Mouse (Mus musculus) liver, embryonic 11.5 days (tissue): ENCODE measurements around the gene Fyttd1. TPM values are rescaled to one million over a fixed set of nuclear protein-coding genes. Genes with fewer than 3 reads are reported as not detected.
"Not testable (repeated sequence)": the region's sequence is repeated elsewhere in the genome, so short reads cannot be mapped to it uniquely, and the experiment has no call there.

Experiments
- ATAC-seq: fragments of 200-750 bp; cut with Nextera tagmentation; replicated peaks from 2 replicates; pipeline ENCODE4 v1.8.0; 2017; ENCODE audit warnings: moderate number of reproducible peaks, mild to moderate bottlenecking, moderate TSS enrichment, moderate library complexity; ENCODE audit not compliant: low FRiP score
- DNase-seq: peaks from one replicate; pipeline ENCODE4 v3.0.0-alpha.2; 2017; ENCODE audit warnings: low spot score
- H3K27ac ChIP-seq: fragments of 300-500 bp; sonication (generic); 2 replicates; pipeline ENCODE4 v1.5.1; 2014; ENCODE audit warnings: mild to moderate bottlenecking, low read depth, low read length, control low read depth
- H3K27me3 ChIP-seq: fragments of 300-500 bp; sonication (generic); replicated peaks from 2 replicates; pipeline ENCODE4 v1.6.1; 2014; ENCODE audit warnings: low read length, mixed read lengths; ENCODE audit not compliant: control insufficient read depth, insufficient read depth
- H3K36me3 ChIP-seq: fragments of 300-500 bp; sonication (generic); 2 replicates; pipeline ENCODE4 v1.6.1; 2014; ENCODE audit warnings: mild to moderate bottlenecking, low read length, moderate library complexity, mixed read lengths; ENCODE audit not compliant: control insufficient read depth, insufficient read depth
- H3K4me1 ChIP-seq: fragments of 300-500 bp; sonication (generic); replicated peaks from 2 replicates; pipeline ENCODE4 v1.6.1; 2014; ENCODE audit warnings: low read length, mixed read lengths; ENCODE audit not compliant: control insufficient read depth, insufficient read depth
- H3K4me2 ChIP-seq: fragments of 300-500 bp; sonication (generic); 2 replicates; pipeline ENCODE4 v1.6.1; 2014; ENCODE audit warnings: mild to moderate bottlenecking, control low read depth, moderate library complexity
- H3K4me3 ChIP-seq: fragments of 300-500 bp; sonication (generic); 2 replicates; pipeline ENCODE4 v1.5.1; 2014; ENCODE audit warnings: low read depth, low read length, control low read depth
- H3K9ac ChIP-seq: fragments of 300-500 bp; sonication (generic); 2 replicates; pipeline ENCODE4 v1.6.1; 2014; ENCODE audit warnings: low read depth, low read length, control low read depth
- H3K9me3 ChIP-seq: fragments of 300-500 bp; sonication (generic); 2 replicates; pipeline ENCODE4 v1.6.1; 2016; ENCODE audit warnings: low read length, inconsistent platforms, mixed read lengths; ENCODE audit not compliant: control insufficient read depth
- WGBS: fragments of 180-500 bp; shearing (Covaris S2); extraction: QIAGEN DNeasy Blood & Tissue Kit; methylation state at CpG from one replicate; pipeline ENCODE4 v1.1.7; 2014; 5-methylcytosine and 5-hydroxymethylcytosine counted together
- polyA plus RNA-seq: library from polyadenylated mRNA; unstranded; fragments of >200 nt; fragmentation: Nextera tagmentation; extraction: Ambion mirVana; gene quantifications from 2 replicates; pipeline ENCODE4 v1.2.1, GENCODE M21; 2014

Fyttd1 gene
- polyA plus RNA-seq, 1 experiment from 2014 or later, result 79.9 TPM

- not testable (repeated sequence) for H3K27ac ChIP-seq, H3K4me3 ChIP-seq, H3K4me2 ChIP-seq, ATAC-seq, H3K9me3 ChIP-seq, H3K27me3 ChIP-seq, H3K9ac ChIP-seq, DNase-seq, H3K4me1 ChIP-seq, H3K36me3 ChIP-seq
- 55% methylated on average over 1 of the region's 1 CpGs for WGBS
Observed at GRCm38 (mm10) chr16:32875281-32875680, 2.0 kb upstream of the Fyttd1 start.

GRCm38 (mm10) chr16:32875847-32876246 is 1.5 kb upstream of the Fyttd1 start:
- no peak overlapping the region for H3K4me3 ChIP-seq
- DNase-seq (no peak), ATAC-seq (no peak)
- no peak overlapping the region; the same call in 1 of the 2 replicates for H3K4me2 ChIP-seq
- H3K36me3 ChIP-seq, result no peaks in the 10 kb centered on the region
- no peak overlapping the region for H3K27ac ChIP-seq
- WGBS, result 82% methylated on average over 3 of the region's 3 CpGs
- no peaks in the 10 kb centered on the region for H3K27me3 ChIP-seq
- no peak overlapping the region for H3K9ac ChIP-seq
- H3K4me1 ChIP-seq, result peaks cover 9% of the 10 kb centered on the region
- H3K9me3 ChIP-seq, result no peaks in the 10 kb centered on the region

DNA sequence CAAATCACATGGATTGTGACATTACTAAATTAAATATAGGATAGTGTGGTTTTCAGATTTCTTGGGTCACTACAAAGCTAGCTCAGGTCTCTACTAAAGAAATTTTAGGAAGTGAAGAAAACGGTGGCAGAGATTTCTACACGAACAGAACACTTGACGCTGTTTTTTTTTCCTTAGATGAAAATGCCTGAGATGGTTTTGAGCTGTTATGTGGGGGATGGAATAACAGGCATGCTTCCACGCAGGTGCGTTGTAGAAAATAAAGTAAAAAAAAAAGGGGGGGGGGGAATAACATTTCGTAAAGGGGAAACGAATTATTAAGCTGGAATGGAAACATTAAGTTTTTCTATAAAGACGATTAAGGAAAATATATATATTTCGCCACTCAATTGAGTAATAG is 469 bp upstream of the Fyttd1 start:
- peak overlapping the region; percentile 95 for H3K4me3 ChIP-seq
- no peaks in the 10 kb centered on the region for H3K9me3 ChIP-seq
- H3K36me3 ChIP-seq, result no peaks in the 10 kb centered on the region
- H3K9ac ChIP-seq, result peak overlapping the region; percentile 84; the same call in 1 of the 2 replicates
- peaks cover 9% of the 10 kb centered on the region for H3K4me1 ChIP-seq
- ATAC-seq (no peak), DNase-seq (no peak)
- H3K27ac ChIP-seq, result no peak overlapping the region
- peak overlapping the region; percentile 93 for H3K4me2 ChIP-seq
- H3K27me3 ChIP-seq, result no peaks in the 10 kb centered on the region
- WGBS, result 31% methylated on average over 9 of the region's 9 CpGs

DNA sequence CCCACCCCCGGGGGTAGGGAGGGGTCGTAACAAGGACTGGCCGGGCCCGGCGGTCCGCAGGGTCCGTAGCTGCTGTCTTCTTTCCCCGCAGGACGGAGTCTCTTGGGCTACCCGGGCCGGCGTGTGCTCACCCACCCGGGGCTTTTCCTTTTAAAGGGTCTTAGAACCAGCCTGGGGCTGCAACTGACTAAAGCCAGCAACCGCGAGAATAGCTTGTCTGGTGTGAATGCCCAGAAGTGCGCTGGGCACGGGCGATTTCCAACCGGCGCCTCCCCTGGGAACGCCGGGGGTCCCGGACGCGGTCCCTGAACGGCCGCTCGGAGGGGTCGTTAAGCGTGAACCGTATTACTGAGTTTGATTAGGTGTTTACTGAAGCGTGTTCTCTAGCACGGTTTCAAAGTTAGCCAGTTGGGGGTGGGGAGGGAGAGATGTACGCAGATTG is 878 bp downstream of the Fyttd1 start:
- Histone ChIP-seq H3K9ac (peak overlapping the region; percentile 84), H3K4me2 (peak overlapping the region; percentile 93), H3K9me3 (no peaks in the 10 kb centered on the region), H3K36me3 (no peaks in the 10 kb centered on the region), H3K4me1 (peaks cover 9% of the 10 kb centered on the region), H3K27ac (peak overlapping the region; percentile 61), H3K27me3 (no peaks in the 10 kb centered on the region), H3K4me3 (peak overlapping the region; percentile 95)
- ATAC-seq (peak; percentile 26), DNase-seq (peak; percentile 54)
- 1% methylated on average over 32 of the region's 34 CpGs for WGBS

DNA sequence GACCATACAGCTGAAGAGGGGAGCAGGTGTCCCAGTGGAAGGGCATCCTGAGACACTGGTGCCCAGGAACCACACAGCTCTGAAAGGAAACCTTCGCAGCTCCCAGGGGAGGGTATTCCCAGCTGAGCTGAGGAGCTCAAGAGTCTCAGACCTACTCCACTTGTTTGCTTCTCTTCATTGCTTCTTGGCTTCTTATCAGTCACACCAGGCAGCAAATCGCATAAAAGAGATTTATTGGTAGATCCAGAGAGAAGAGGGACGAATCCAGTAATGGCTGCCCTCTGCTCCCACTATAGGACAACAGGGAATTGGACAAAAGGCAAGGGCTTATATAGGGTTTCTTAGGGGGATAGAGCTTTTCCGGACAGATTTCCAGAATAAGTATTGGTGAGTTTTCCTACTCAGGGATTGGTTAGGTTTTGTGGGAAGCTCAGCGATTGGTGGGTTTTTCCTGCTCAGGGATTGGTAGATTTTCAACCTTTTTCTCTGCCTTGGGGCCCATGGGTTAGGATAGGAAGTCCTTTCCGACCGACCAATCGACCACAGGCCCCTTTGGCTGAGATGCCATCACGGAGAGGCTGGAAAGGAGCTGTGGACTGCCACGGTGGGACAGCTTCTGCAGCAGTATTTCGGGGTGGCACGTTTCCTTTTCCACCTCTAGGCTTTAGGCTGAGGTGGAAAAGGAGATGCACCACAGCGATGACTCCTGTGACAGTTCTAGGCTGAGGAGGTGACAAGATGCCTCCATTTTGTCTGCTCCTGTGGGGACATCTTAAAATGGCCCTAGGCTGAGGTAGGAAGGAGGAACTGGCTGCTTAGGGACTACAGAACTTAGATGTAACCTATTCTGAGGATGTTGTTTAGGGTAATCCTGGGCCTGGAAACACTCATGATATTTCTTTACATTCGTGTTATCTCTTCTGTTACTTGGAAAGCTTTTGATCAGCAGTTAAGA is 1.9 kb downstream of the Fyttd1 start:
- Histone ChIP-seq H3K4me3 (peak overlapping the region; percentile 95; the same call in 1 of the 2 replicates), H3K27me3 (no peaks in the 10 kb centered on the region), H3K27ac (no peak overlapping the region), H3K9ac (no peak overlapping the region), H3K4me1 (peaks cover 9% of the 10 kb centered on the region), H3K9me3 (no peaks in the 10 kb centered on the region), H3K4me2 (peak overlapping the region; percentile 93), H3K36me3 (no peaks in the 10 kb centered on the region)
- no peak for ATAC-seq
- WGBS, result 80% methylated on average over 14 of the region's 14 CpGs
- no peak for DNase-seq

GRCm38 (mm10) chr16:32881538-32881937 is 4.2 kb downstream of the Fyttd1 start:
- Histone ChIP-seq H3K27me3 (no peaks in the 10 kb centered on the region), H3K4me3 (no peak overlapping the region), H3K4me2 (no peak overlapping the region), H3K27ac (no peak overlapping the region), H3K9me3 (no peaks in the 10 kb centered on the region), H3K36me3 (peaks cover 4% of the 10 kb centered on the region; the same call in 1 of the 2 replicates), H3K4me1 (peaks cover 9% of the 10 kb centered on the region), H3K9ac (no peak overlapping the region)
- DNase-seq (no peak), ATAC-seq (no peak)
- WGBS, result 85% methylated on average over 7 of the region's 7 CpGs

GRCm38 (mm10) chr16:32887996-32888395 is 10.7 kb downstream of the Fyttd1 start:
- Histone ChIP-seq H3K27ac (no peak overlapping the region), H3K27me3 (no peaks in the 10 kb centered on the region), H3K4me2 (no peak overlapping the region), H3K36me3 (peaks cover 13% of the 10 kb centered on the region; the same call in 1 of the 2 replicates), H3K4me1 (no peaks in the 10 kb centered on the region), H3K9ac (no peak overlapping the region), H3K9me3 (no peaks in the 10 kb centered on the region), H3K4me3 (no peak overlapping the region)
- no peak for DNase-seq
- ATAC-seq, result no peak
- 92% methylated on average over 7 of the region's 7 CpGs for WGBS

DNA sequence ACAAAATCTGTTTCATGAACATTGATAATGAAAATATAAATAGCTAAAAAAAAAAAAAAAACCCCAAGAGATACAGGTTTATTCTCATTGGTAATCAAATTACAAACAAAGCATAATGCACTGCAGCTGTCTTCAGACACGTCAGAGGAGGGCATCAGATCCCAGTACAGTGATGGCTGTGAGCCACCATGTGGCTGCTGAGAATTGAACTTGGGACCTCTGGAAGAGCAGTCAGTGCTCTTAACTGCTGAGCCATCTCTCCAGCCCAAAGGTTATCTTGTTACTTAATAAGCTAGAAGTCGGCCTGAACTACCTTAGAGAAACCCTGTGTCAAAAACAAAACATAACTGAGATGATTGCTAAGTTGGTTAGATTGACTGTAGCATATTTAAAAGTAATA is 12.6 kb downstream of the Fyttd1 start:
- WGBS, result 67% methylated on average over 2 of the region's 2 CpGs

GRCm38 (mm10) chr16:32896126-32896525 is 18.8 kb downstream of the Fyttd1 start:
- Histone ChIP-seq H3K9me3 (no peaks in the 10 kb centered on the region), H3K27ac (no peak overlapping the region), H3K4me1 (no peaks in the 10 kb centered on the region), H3K27me3 (no peaks in the 10 kb centered on the region), H3K4me3 (no peak overlapping the region), H3K9ac (no peak overlapping the region), H3K36me3 (peaks cover 19% of the 10 kb centered on the region), H3K4me2 (no peak overlapping the region)
- ATAC-seq (no peak), DNase-seq (no peak)

More for the DNA sequence above, 12.6 kb downstream of the Fyttd1 start:
- no peak for DNase-seq
- Histone ChIP-seq H3K9ac (no peak overlapping the region), H3K4me1 (no peaks in the 10 kb centered on the region), H3K9me3 (no peaks in the 10 kb centered on the region), H3K27ac (no peak overlapping the region), H3K27me3 (no peaks in the 10 kb centered on the region), H3K4me3 (no peak overlapping the region), H3K36me3 (peaks cover 13% of the 10 kb centered on the region; the same call in 1 of the 2 replicates), H3K4me2 (no peak overlapping the region)
- ATAC-seq, result no peak
